Mouse (Mus musculus) lung, postnatal 0 days (tissue): ENCODE data around the gene Gm20425.

Experiments used
- CTCF ChIP-seq: IDR thresholded peaks from 2 replicates; pipeline ENCODE4 v1.5.1; 2016; ENCODE audit warnings: antibody characterized with exemption, mild to moderate bottlenecking
- EP300 ChIP-seq: IDR thresholded peaks from 2 replicates; pipeline ENCODE4 v1.6.1; 2016; ENCODE audit warnings: antibody characterized with exemption, mild to moderate bottlenecking, control low read depth

DNA sequence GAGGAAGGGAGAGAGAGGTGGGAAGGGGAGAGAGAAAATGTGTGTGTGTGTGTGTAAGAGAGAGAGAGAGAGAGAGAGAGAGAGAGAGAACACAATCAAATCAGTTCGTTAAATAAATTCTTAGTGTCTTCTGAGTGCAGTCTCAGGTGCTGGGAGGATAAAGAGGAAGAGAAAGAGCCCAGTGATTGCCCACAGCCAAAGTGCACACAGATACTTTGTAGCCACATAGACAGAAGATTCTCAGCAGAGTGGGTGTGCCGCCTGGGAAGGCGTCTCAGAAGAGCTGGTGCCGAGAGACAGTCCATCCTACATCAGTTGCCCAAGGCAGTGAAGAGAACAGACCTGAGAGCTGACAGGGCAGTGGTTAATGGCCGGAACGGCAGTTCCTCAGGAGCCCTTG lies 15.8 kb downstream of the Gm20425 start:
- TF ChIP-seq CTCF (no peak), EP300 (no peak)
